26 mouse cellular contexts compared by ENCODE assay signal in the genomic region with DNA sequence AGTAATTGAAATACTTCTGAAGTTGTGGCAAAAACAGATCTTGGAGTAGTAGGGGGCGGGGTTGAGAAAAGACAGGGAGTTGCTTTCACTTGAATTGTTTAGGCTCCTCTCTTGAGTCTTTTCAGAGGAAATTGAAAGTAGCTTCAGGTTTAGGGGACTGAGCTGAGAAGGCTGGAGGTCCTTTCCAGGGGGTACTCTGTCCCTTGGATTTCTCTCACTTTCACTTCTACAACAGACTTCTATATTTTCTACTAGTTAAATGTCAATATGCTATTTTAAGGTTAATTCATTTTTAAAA. TPM values are rescaled to one million over a fixed set of nuclear protein-coding genes. Genes with fewer than 3 reads are reported as not detected.
DNase-seq lines count a peak whose midpoint lies in the region; ATAC-seq and TF ChIP-seq lines count a peak whose summit lies in the region.
"Had no signal": no experiment of that assay in that cellular context is flagged by ENCODE, and none has a peak within 500 bp of the region (broad histone marks: within the 10 kb centered on the region; RNA-seq: fewer than 3 reads in every experiment).

No protein-coding gene starts in this region.

- H3K4me3 ChIP-seq in ES-Bruce4 (ENCODE audit: low read depth, low read length) (no peak overlapping the region), MEL (ENCODE audit: control insufficient read depth in 1 of 2, insufficient read depth in 1 of 2, low read depth in 2 of 2, low read length in 2 of 2) (peak overlapping the region in 1 of 2 experiments; percentile 33; a peak in 1 of 4 replicates)
- H3K4me3 ChIP-seq in forebrain, postnatal 0 days (ENCODE audit: low read depth, low read length) = no peak overlapping the region
- no peak overlapping the region for H3K4me3 ChIP-seq in midbrain, embryonic 13.5 days (replicated peaks)
- H3K4me3 ChIP-seq in liver, embryonic 11.5 days (ENCODE audit: low read depth, low read length) = no peak overlapping the region
- H3K4me3 ChIP-seq: heart, adult 2 months; hindbrain, embryonic 15.5 days; limb, embryonic 12.5 days; liver, embryonic 13.5 days; lung, embryonic 15.5 days; neural tube, embryonic 12.5 days had no signal

- no peaks in the 10 kb centered on the region for H3K79me2 ChIP-seq in MEL (ENCODE audit: control insufficient read depth, insufficient read depth, low read length, poor library complexity)

- ATAC-seq in forebrain, postnatal 0 days = peak; percentile 47; the same call in 1 of the 2 replicates
- no peak for ATAC-seq in midbrain, embryonic 13.5 days
- ATAC-seq in liver, embryonic 11.5 days (replicated peaks; ENCODE audit: low FRiP score) = no peak
- ATAC-seq: intestine, postnatal 0 days had no signal

- H3K9me3 ChIP-seq in ES-Bruce4 (replicated peaks; ENCODE audit: control insufficient read depth, insufficient read depth, low read length, poor library complexity, severe bottlenecking) (no peaks in the 10 kb centered on the region), MEL (replicated peaks; ENCODE audit: insufficient read depth, low read length) (no peaks in the 10 kb centered on the region)
- H3K9me3 ChIP-seq in forebrain, postnatal 0 days (ENCODE audit: low read length) = no peaks in the 10 kb centered on the region
- no peaks in the 10 kb centered on the region for H3K9me3 ChIP-seq in midbrain, embryonic 13.5 days
- H3K9me3 ChIP-seq in liver, embryonic 11.5 days (ENCODE audit: control insufficient read depth, low read length) = no peaks in the 10 kb centered on the region
- H3K9me3 ChIP-seq: hindbrain, embryonic 15.5 days; limb, embryonic 12.5 days; liver, embryonic 13.5 days; lung, embryonic 15.5 days; neural tube, embryonic 12.5 days had no signal

- H3K9ac ChIP-seq in ES-Bruce4 (ENCODE audit: low read depth, poor library complexity, severe bottlenecking) (no peak overlapping the region), MEL (ENCODE audit: control insufficient read depth, low read depth, low read length, poor library complexity, severe bottlenecking) (peak overlapping the region; percentile 18; the same call in 1 of the 2 replicates)
- no peak overlapping the region for H3K9ac ChIP-seq in forebrain, postnatal 0 days
- no peak overlapping the region for H3K9ac ChIP-seq in midbrain, embryonic 13.5 days (replicated peaks)
- no peak overlapping the region for H3K9ac ChIP-seq in liver, embryonic 11.5 days (ENCODE audit: low read depth, low read length)
- H3K9ac ChIP-seq: hindbrain, embryonic 15.5 days; limb, embryonic 12.5 days; liver, embryonic 13.5 days; lung, embryonic 15.5 days; neural tube, embryonic 12.5 days had no signal

- WGBS in forebrain, postnatal 0 days = 13% methylated on average over 1 of the region's 1 CpGs
- 9% methylated on average over 1 of the region's 1 CpGs for WGBS in midbrain, embryonic 13.5 days
- WGBS in liver, embryonic 11.5 days = 60% methylated on average over 1 of the region's 1 CpGs

- H3K27ac ChIP-seq in ES-Bruce4 (ENCODE audit: insufficient read depth, low read length) (peak overlapping the region; percentile 81), MEL (ENCODE audit: control insufficient read depth, low read depth, low read length) (no peak overlapping the region; the same call in 1 of the 2 replicates)
- H3K27ac ChIP-seq in forebrain, postnatal 0 days (ENCODE audit: low read depth, low read length) = no peak overlapping the region
- peak overlapping the region; percentile 65 for H3K27ac ChIP-seq in midbrain, embryonic 13.5 days
- no peak overlapping the region for H3K27ac ChIP-seq in liver, embryonic 11.5 days (ENCODE audit: low read depth, low read length)
- H3K27ac ChIP-seq: heart, adult 2 months; hindbrain, embryonic 15.5 days; limb, embryonic 12.5 days; liver, embryonic 13.5 days; lung, embryonic 15.5 days; macrophage; neural tube, embryonic 12.5 days had no signal

- TF ChIP-seq CTCF in ES-Bruce4 (IDR thresholded peaks at IDR 0.05; ENCODE audit: low read depth, low read length) = no peak
- TF ChIP-seq CTCF in MEL (IDR thresholded peaks at IDR 0.05 in 2 of 3, conservative IDR thresholded peaks at IDR 0.05 in 1 of 3; ENCODE audit: control insufficient read depth in 1 of 3, insufficient read depth in 1 of 3, low read depth in 2 of 3, low read length in 3 of 3, poor library complexity in 1 of 3, severe bottlenecking in 1 of 3) = no peak
- TF ChIP-seq CTCF in forebrain, postnatal 0 days (IDR thresholded peaks at IDR 0.05; ENCODE audit: low read depth) = no peak

- TF ChIP-seq POLR2A in ES-Bruce4 (IDR thresholded peaks at IDR 0.05; ENCODE audit: insufficient read depth, low read length) (no peak), MEL (IDR thresholded peaks at IDR 0.05; ENCODE audit: control insufficient read depth in 1 of 2, insufficient read depth in 1 of 2, low read depth in 1 of 2, low read length in 2 of 2, poor library complexity in 1 of 2) (no peak)

- TF ChIP-seq EP300 in ES-Bruce4 (IDR thresholded peaks at IDR 0.05; ENCODE audit: insufficient read depth, low read depth, low read length) (no peak), MEL (IDR thresholded peaks at IDR 0.05; ENCODE audit: low read depth in 1 of 2, low read length in 2 of 2) (no peak)

- DNase-seq in MEL (ENCODE audit: low read depth, low spot score) = peak; percentile 30
- DNase-seq in forebrain, postnatal 0 days = no peak
- DNase-seq in cerebellum, postnatal 10 days = no peak
- no peak for DNase-seq in liver, embryonic 11.5 days (ENCODE audit: low spot score)
- no peak for DNase-seq in kidney, adult 8-10 months
- DNase-seq: cerebellum, adult 8-10 months; gastrocnemius, postnatal 10 days; heart, adult 2 months; liver, embryonic 13.5 days; right cerebral cortex, postnatal 14 days; spleen, adult 18-20 months; thymus, postnatal 36 days had no signal

- H3K4me2 ChIP-seq in forebrain, postnatal 0 days (ENCODE audit: low read depth) = no peak overlapping the region
- peak overlapping the region; percentile 18; the same call in 1 of the 2 replicates for H3K4me2 ChIP-seq in midbrain, embryonic 13.5 days (replicated peaks)
- H3K4me2 ChIP-seq in liver, embryonic 11.5 days = no peak overlapping the region
- H3K4me2 ChIP-seq: hindbrain, embryonic 15.5 days; limb, embryonic 12.5 days; liver, embryonic 13.5 days; lung, embryonic 15.5 days had no signal

- TF ChIP-seq RAD21 in MEL (IDR thresholded peaks at IDR 0.05; ENCODE audit: low read depth, low read length) = no peak

- no peaks in the 10 kb centered on the region for H3K4me1 ChIP-seq in ES-Bruce4 (ENCODE audit: control insufficient read depth, insufficient read depth, low read length)
- H3K4me1 ChIP-seq in MEL (ENCODE audit: control insufficient read depth in 1 of 2, insufficient read depth in 2 of 2, low read length in 2 of 2) = peaks cover 15 to 17% of the 10 kb centered on the region in 2 experiments
- H3K4me1 ChIP-seq in forebrain, postnatal 0 days (ENCODE audit: insufficient read depth) = no peaks in the 10 kb centered on the region
- H3K4me1 ChIP-seq in midbrain, embryonic 13.5 days (replicated peaks) = peaks cover 16% of the 10 kb centered on the region
- peaks cover 2% of the 10 kb centered on the region; the same call in 1 of the 2 replicates for H3K4me1 ChIP-seq in liver, embryonic 11.5 days (replicated peaks; ENCODE audit: control insufficient read depth, insufficient read depth, low read length)
- H3K4me1 ChIP-seq: hindbrain, embryonic 15.5 days; limb, embryonic 12.5 days; lung, embryonic 15.5 days had no signal

- H3K36me3 ChIP-seq in ES-Bruce4 (ENCODE audit: control insufficient read depth, insufficient read depth, low read length, poor library complexity, severe bottlenecking) (no peaks in the 10 kb centered on the region), MEL (ENCODE audit: control insufficient read depth in 1 of 2, insufficient read depth in 2 of 2, low read length in 2 of 2) (peaks cover 0 to 30% of the 10 kb centered on the region in 2 experiments; a peak in 2 of 4 replicates)
- H3K36me3 ChIP-seq in forebrain, postnatal 0 days (ENCODE audit: insufficient read depth) = no peaks in the 10 kb centered on the region
- H3K36me3 ChIP-seq in midbrain, embryonic 13.5 days = no peaks in the 10 kb centered on the region
- H3K36me3 ChIP-seq in liver, embryonic 11.5 days (ENCODE audit: control insufficient read depth, insufficient read depth, low read length) = no peaks in the 10 kb centered on the region
- H3K36me3 ChIP-seq: G1E; hindbrain, embryonic 15.5 days; limb, embryonic 12.5 days; liver, embryonic 13.5 days; lung, embryonic 15.5 days; neural tube, embryonic 12.5 days had no signal

- H3K27me3 ChIP-seq in ES-Bruce4 (ENCODE audit: control insufficient read depth, insufficient read depth, low read length, poor library complexity, severe bottlenecking) (no peaks in the 10 kb centered on the region), MEL (ENCODE audit: control insufficient read depth in 1 of 2, insufficient read depth in 2 of 2, low read length in 2 of 2) (no peaks in the 10 kb centered on the region)
- no peaks in the 10 kb centered on the region for H3K27me3 ChIP-seq in forebrain, postnatal 0 days (ENCODE audit: insufficient read depth, low read length)
- no peaks in the 10 kb centered on the region for H3K27me3 ChIP-seq in midbrain, embryonic 13.5 days
- no peaks in the 10 kb centered on the region for H3K27me3 ChIP-seq in liver, embryonic 11.5 days (replicated peaks; ENCODE audit: control insufficient read depth, insufficient read depth, low read length)
- H3K27me3 ChIP-seq: hindbrain, embryonic 15.5 days; limb, embryonic 12.5 days; liver, embryonic 13.5 days; lung, embryonic 15.5 days; neural tube, embryonic 12.5 days had no signal

TF ChIP-seq in MEL, 35 proteins besides CTCF, POLR2A, EP300 and RAD21 (continues in another document):
- TF ChIP-seq BHLHE40 (IDR thresholded peaks at IDR 0.05; ENCODE audit: borderline replicate concordance, low read depth, low read length) = no peak
- TF ChIP-seq TCF12 (IDR thresholded peaks at IDR 0.05; ENCODE audit: low read depth, low read length) = no peak
- no peak for TF ChIP-seq CHD2 (IDR thresholded peaks at IDR 0.05; ENCODE audit: low read length)
- no peak for TF ChIP-seq USF1 (IDR thresholded peaks at IDR 0.05; ENCODE audit: low read depth, low read length)
- TF ChIP-seq RCOR1 (IDR thresholded peaks at IDR 0.05; ENCODE audit: low read depth, low read length) = no peak
- TF ChIP-seq MYB (IDR thresholded peaks at IDR 0.05; ENCODE audit: low read depth, low read length) = no peak
- TF ChIP-seq MAFK (IDR thresholded peaks at IDR 0.05; ENCODE audit: borderline replicate concordance, low read depth, low read length) = no peak
- TF ChIP-seq SIN3A (IDR thresholded peaks at IDR 0.05; ENCODE audit: low read length) = no peak

RNA-seq across cellular contexts. Expression of a gene that starts 58.2 kb away (rescaled TPM):
- polyA plus RNA-seq in ES-Bruce4 (2011; ENCODE audit: insufficient read depth, insufficient read length, low read depth, missing spikeins) = not detected in 2 replicates
- total RNA-seq in MEL (2012; rRNA removed) = 0.15 and 0.36 TPM in 2 replicates
- 1 to 10 TPM in 1 of 2 experiments, not detected in 1; 1.3 TPM for polyA plus RNA-seq in MEL (2012; ENCODE audit: insufficient read depth in 1 of 2, insufficient read length in 2 of 2, low read depth in 1 of 2, low replicate concordance in 2 of 2, missing spikeins in 1 of 2)
- 2.3 and 5.3 TPM in 2 replicates for total RNA-seq in forebrain, postnatal 0 days (2014; rRNA removed)
- 6.9 and 8.3 TPM in 2 replicates for polyA plus RNA-seq in forebrain, postnatal 0 days (2015; fragmentation: Nextera tagmentation; extraction: Ambion mirVana)
- polyA plus RNA-seq in midbrain, embryonic 13.5 days (2015; fragmentation: Nextera tagmentation; extraction: Ambion mirVana) = 11.4 and 13.6 TPM in 2 replicates
- 0.51 and 0.57 TPM in 2 replicates for polyA plus RNA-seq in liver, embryonic 11.5 days (2014; fragmentation: Nextera tagmentation; extraction: Ambion mirVana)
- total RNA-seq: adrenal gland, adult 18-20 months; gastrocnemius, postnatal 10 days; heart, adult 2 months; monocyte, adult 5-6 weeks had no signal
- polyA plus RNA-seq: G1E; heart, adult 2 months; heart, embryonic 16.5 days; intestine, postnatal 0 days; kidney, embryonic 16.5 days; limb, embryonic 12.5 days; lung, embryonic 15.5 days; macrophage; stomach, embryonic 14.5 days had no signal

Comparison
In these comparisons a context has a peak if more than half of its experiments do, and no peak if none do; other contexts are left out.
1. H3K27ac ChIP-seq: peak in ES-Bruce4 (single experiment) and midbrain, embryonic 13.5 days (single experiment); none in MEL (single experiment), forebrain, postnatal 0 days (single experiment) and liver, embryonic 11.5 days (single experiment).